Mouse (Mus musculus) myocyte (in vitro differentiated cells): Measurements from ENCODE around the gene Keap1. TPM values are rescaled to one million over a fixed set of nuclear protein-coding genes. Genes with fewer than 3 reads are reported as not detected.

Source experiments
- H3K27me3 ChIP-seq: one replicate; pipeline ENCODE4 v1.6.1; 2011; ENCODE audit not compliant: control insufficient read depth, insufficient read depth, insufficient read length
- H3K36me3 ChIP-seq: one replicate; pipeline ENCODE4 v1.6.1; 2011; ENCODE audit not compliant: control insufficient read depth, insufficient read depth
- H3K4me2 ChIP-seq: one replicate; pipeline ENCODE4 v1.6.1; 2011; ENCODE audit warnings: low read depth, control low read depth
- H3K4me3 ChIP-seq: one replicate; pipeline ENCODE4 v1.5.1; 2011; ENCODE audit warnings: mild to moderate bottlenecking, control low read depth, moderate library complexity
- H3K79me2 ChIP-seq: one replicate; pipeline ENCODE4 v1.6.1; 2011; ENCODE audit not compliant: control insufficient read depth, insufficient read depth
- H3ac ChIP-seq: one replicate; pipeline ENCODE4 v1.6.1; 2011; ENCODE audit not compliant: control insufficient read depth, insufficient read length
- CEBPB ChIP-seq: IDR thresholded peaks from 2 replicates; pipeline ENCODE4 v1.6.1; 2011; ENCODE audit warnings: mild to moderate bottlenecking, moderate library complexity; ENCODE audit not compliant: poor library complexity, insufficient read depth, severe bottlenecking
- E2F4 ChIP-seq: IDR thresholded peaks from one replicate; pipeline ENCODE4 v1.6.1; 2011; ENCODE audit warnings: mild to moderate bottlenecking, control low read depth, moderate library complexity; ENCODE audit not compliant: insufficient read depth
- MAX ChIP-seq: IDR thresholded peaks from one replicate; pipeline ENCODE4 v1.6.1; 2011; ENCODE audit warnings: low read depth, mild to moderate bottlenecking, control low read depth
- MYOD1 ChIP-seq, 3 experiments: IDR thresholded peaks; one replicate each; pipeline ENCODE4 v1.6.1; 2011; ENCODE audit warnings: control low read depth in 2 of 3, low read depth in 2 of 3, mild to moderate bottlenecking in 2 of 3, moderate library complexity in 1 of 3; ENCODE audit not compliant: insufficient read length in 2 of 3, control insufficient read depth in 1 of 3
- MYOG ChIP-seq, 3 experiments: IDR thresholded peaks; one replicate each; pipeline ENCODE4 v1.6.1; 2011; ENCODE audit warnings: control low read depth in 2 of 3, low read depth in 2 of 3, mild to moderate bottlenecking in 2 of 3; ENCODE audit not compliant: insufficient read length in 2 of 3, control insufficient read depth in 1 of 3, insufficient read depth in 1 of 3
- POLR2A ChIP-seq: IDR thresholded peaks from one replicate; pipeline ENCODE4 v1.6.1; 2011; ENCODE audit warnings: low read depth, mild to moderate bottlenecking, control low read depth, moderate library complexity; ENCODE audit not compliant: insufficient read length
- POLR2AphosphoS2 ChIP-seq: IDR thresholded peaks from one replicate; pipeline ENCODE4 v1.6.1; 2011; ENCODE audit warnings: low read depth, control low read depth; ENCODE audit not compliant: insufficient read length
- REST ChIP-seq: IDR thresholded peaks from one replicate; pipeline ENCODE4 v1.6.1; 2011; ENCODE audit warnings: mild to moderate bottlenecking, control low read depth, moderate library complexity; ENCODE audit not compliant: insufficient read depth, insufficient read length
- SRF ChIP-seq: IDR thresholded peaks from one replicate; pipeline ENCODE4 v1.6.1; 2011; ENCODE audit warnings: low read depth; ENCODE audit not compliant: control insufficient read depth, insufficient read length
- TCF12 ChIP-seq: IDR thresholded peaks from one replicate; pipeline ENCODE4 v1.6.1; 2011; ENCODE audit warnings: mild to moderate bottlenecking, control low read depth; ENCODE audit not compliant: poor library complexity, insufficient read depth, severe bottlenecking
- TCF3 ChIP-seq: IDR thresholded peaks from one replicate; pipeline ENCODE4 v1.6.1; 2011; ENCODE audit warnings: low read depth, control low read depth; ENCODE audit not compliant: insufficient read length
- USF1 ChIP-seq: IDR thresholded peaks from one replicate; pipeline ENCODE4 v1.6.1; 2011; ENCODE audit warnings: low read depth, mild to moderate bottlenecking, control low read depth, moderate library complexity
- polyA plus RNA-seq: library from polyadenylated mRNA; unstranded; fragments of >200 nt; fragmentation: generic; extraction: Trizol; gene quantifications from one replicate; pipeline ENCODE4 v1.2.1, GENCODE M21; 2012; ENCODE audit warnings: missing spikeins

The Keap1 gene
- polyA plus RNA-seq, 1 experiment, result 34.1 TPM

- H3K4me2 ChIP-seq, result no peak overlapping the region
- no peaks in the 10 kb centered on the region for H3K27me3 ChIP-seq
- H3K79me2 ChIP-seq, result no peaks in the 10 kb centered on the region
- no peak for TF ChIP-seq POLR2AphosphoS2
- H3K36me3 ChIP-seq, result no peaks in the 10 kb centered on the region
- no peak overlapping the region for H3K4me3 ChIP-seq
- H3ac ChIP-seq, result no peak overlapping the region
These were observed 19.3 kb downstream of the Keap1 start for GRCm38 (mm10) chr9:21219820-21220219.

GRCm38 (mm10) chr9:21216050-21216841 is 22.9 kb downstream of the Keap1 start:
- Histone ChIP-seq H3K4me3 (no peak overlapping the region), H3K4me2 (no peak overlapping the region), H3K79me2 (no peaks in the 10 kb centered on the region), H3ac (no peak overlapping the region), H3K36me3 (no peaks in the 10 kb centered on the region), H3K27me3 (no peaks in the 10 kb centered on the region)
- TF ChIP-seq MYOG (IDR thresholded peaks at IDR 0.05; ENCODE audit: control insufficient read depth in 1 of 3, insufficient read depth in 1 of 3, insufficient read length in 2 of 3, low read depth in 2 of 3), result no peak
- no peak for TF ChIP-seq CEBPB
- TF ChIP-seq REST, result no peak
- TF ChIP-seq USF1, result no peak
- TF ChIP-seq POLR2A, result no peak
- TF ChIP-seq SRF, result no peak
- no peak for TF ChIP-seq TCF3
- TF ChIP-seq POLR2AphosphoS2, result no peak
- TF ChIP-seq TCF12, result no peak
- TF ChIP-seq MAX, result no peak
- TF ChIP-seq E2F4, result no peak
- no peak for TF ChIP-seq MYOD1 (IDR thresholded peaks at IDR 0.05; ENCODE audit: control insufficient read depth in 1 of 3, insufficient read length in 2 of 3, low read depth in 2 of 3)

GRCm38 (mm10) chr9:21213617-21214190 is 25.5 kb downstream of the Keap1 start:
- Histone ChIP-seq H3K79me2 (no peaks in the 10 kb centered on the region), H3K4me3 (no peak overlapping the region), H3K27me3 (no peaks in the 10 kb centered on the region), H3K36me3 (no peaks in the 10 kb centered on the region), H3ac (no peak overlapping the region), H3K4me2 (no peak overlapping the region)
- TF ChIP-seq E2F4 (no peak), CEBPB (no peak), SRF (no peak), MYOG (IDR thresholded peaks at IDR 0.05; ENCODE audit: control insufficient read depth in 1 of 3, insufficient read depth in 1 of 3, insufficient read length in 2 of 3, low read depth in 2 of 3) (no peak), MYOD1 (IDR thresholded peaks at IDR 0.05; ENCODE audit: control insufficient read depth in 1 of 3, insufficient read length in 2 of 3, low read depth in 2 of 3) (no peak), TCF3 (no peak), TCF12 (no peak), POLR2A (no peak), POLR2AphosphoS2 (no peak), USF1 (no peak), MAX (no peak), REST (no peak)

GRCm38 (mm10) chr9:21211624-21212023 is 27.5 kb downstream of the Keap1 start:
- Histone ChIP-seq H3ac (no peak overlapping the region), H3K4me3 (no peak overlapping the region), H3K79me2 (no peaks in the 10 kb centered on the region), H3K27me3 (no peaks in the 10 kb centered on the region), H3K4me2 (no peak overlapping the region), H3K36me3 (no peaks in the 10 kb centered on the region)
- TF ChIP-seq TCF12 (no peak), POLR2AphosphoS2 (no peak), USF1 (no peak), SRF (no peak), REST (no peak), MYOG (IDR thresholded peaks at IDR 0.05; ENCODE audit: control insufficient read depth in 1 of 3, insufficient read depth in 1 of 3, insufficient read length in 2 of 3, low read depth in 2 of 3) (no peak), MAX (no peak), E2F4 (no peak), POLR2A (no peak), CEBPB (no peak), TCF3 (no peak), MYOD1 (IDR thresholded peaks at IDR 0.05; ENCODE audit: control insufficient read depth in 1 of 3, insufficient read length in 2 of 3, low read depth in 2 of 3) (no peak)

GRCm38 (mm10) chr9:21210821-21211220 is 28.3 kb downstream of the Keap1 start:
- no peaks in the 10 kb centered on the region for H3K36me3 ChIP-seq
- no peak overlapping the region for H3K4me3 ChIP-seq
- H3K79me2 ChIP-seq, result no peaks in the 10 kb centered on the region
- no peak overlapping the region for H3ac ChIP-seq
- H3K27me3 ChIP-seq, result no peaks in the 10 kb centered on the region
- TF ChIP-seq MYOD1 (IDR thresholded peaks at IDR 0.05; ENCODE audit: control insufficient read depth in 1 of 3, insufficient read length in 2 of 3, low read depth in 2 of 3), result no peak
- no peak for TF ChIP-seq USF1
- no peak for TF ChIP-seq MAX
- no peak for TF ChIP-seq POLR2AphosphoS2
- TF ChIP-seq TCF12, result no peak
- no peak for TF ChIP-seq REST
- no peak for TF ChIP-seq E2F4
- TF ChIP-seq CEBPB, result no peak
- TF ChIP-seq SRF, result no peak
- no peak for TF ChIP-seq POLR2A
- TF ChIP-seq MYOG (IDR thresholded peaks at IDR 0.05; ENCODE audit: control insufficient read depth in 1 of 3, insufficient read depth in 1 of 3, insufficient read length in 2 of 3, low read depth in 2 of 3), result no peak
- no peak for TF ChIP-seq TCF3
- no peak overlapping the region for H3K4me2 ChIP-seq
